Mouse (Mus musculus) ES-Bruce4 (cell line): ENCODE results near the gene Klhdc9.

Experiments used
- CTCF ChIP-seq: IDR thresholded peaks from one replicate; pipeline ENCODE4 v1.8.1; 2011; ENCODE audit warnings: low read depth, low read length
- POLR2A ChIP-seq: IDR thresholded peaks from one replicate; pipeline ENCODE4 v1.8.1; 2011; ENCODE audit warnings: low read length; ENCODE audit not compliant: insufficient read depth

GRCm38 (mm10) chr1:171309321-171309720, 51.3 kb downstream of the Klhdc9 start:
- TF ChIP-seq CTCF (no peak), POLR2A (no peak)
